Mouse (Mus musculus): Measurements from ENCODE around the gene Phc1.

The Phc1 gene

DNA sequence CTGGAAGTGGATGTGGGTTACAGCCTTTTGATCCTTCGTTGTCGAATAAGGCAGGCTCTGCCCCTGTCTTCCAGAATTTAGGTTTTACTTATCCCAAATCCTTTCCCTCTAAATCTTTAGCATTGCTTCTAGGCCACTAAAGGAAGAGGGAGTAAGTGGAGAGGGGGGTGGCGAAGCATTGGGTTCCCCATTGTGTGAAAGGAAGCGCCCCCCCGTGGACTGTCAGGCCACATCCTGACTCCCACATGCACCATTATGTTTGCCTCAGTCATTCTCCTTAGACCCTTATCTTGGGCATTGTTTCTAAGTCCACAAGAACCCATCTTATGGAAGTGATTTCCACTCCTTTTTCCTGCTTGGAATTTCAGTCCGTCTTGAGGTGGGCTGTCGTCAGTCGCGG is 45.1 kb downstream of the Phc1 start:
- no peak for DNase-seq (ENCODE audit: low spot score in 2 of 2)

DNA sequence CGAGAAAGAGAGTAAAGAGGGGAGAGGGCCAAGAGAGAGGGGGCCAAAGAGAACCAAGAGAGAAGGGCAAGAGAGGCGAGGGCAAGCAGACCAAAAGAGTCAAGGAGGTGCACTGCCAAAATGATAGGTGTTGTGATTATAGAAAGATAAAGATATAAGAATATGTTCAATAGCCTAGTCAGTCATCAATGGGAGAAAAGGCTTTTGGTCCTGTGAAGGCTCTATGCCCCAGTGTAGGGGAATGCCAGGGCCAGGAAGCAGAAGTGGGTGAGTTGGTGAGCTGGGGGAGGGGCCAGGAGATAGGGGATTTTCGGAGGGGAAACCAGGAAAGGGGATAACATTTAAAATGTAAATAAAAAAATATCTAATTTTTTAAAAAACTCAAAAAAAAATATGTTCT is 46.1 kb downstream of the Phc1 start:
- no peak for DNase-seq (ENCODE audit: low spot score in 2 of 2)

DNA sequence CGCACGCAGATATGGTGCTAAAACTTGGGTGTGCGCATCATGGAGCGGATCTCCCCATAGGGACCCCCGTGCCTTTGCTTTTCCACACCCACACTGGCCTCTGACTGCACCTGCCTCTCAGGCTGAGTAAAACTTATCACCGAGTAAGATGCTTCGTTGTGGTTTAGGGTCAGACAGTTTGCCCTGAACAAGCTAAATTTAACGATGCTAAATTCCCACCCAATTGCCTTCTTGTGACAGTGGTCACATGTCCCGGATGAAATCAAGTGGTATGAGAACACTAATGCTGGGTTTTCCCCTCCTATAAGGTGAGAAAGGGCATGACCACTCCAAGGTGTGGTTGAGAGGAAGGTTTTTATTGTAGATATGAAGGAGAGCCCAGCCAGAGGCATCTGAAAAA is 46.6 kb downstream of the Phc1 start:
- no peak for DNase-seq (ENCODE audit: low spot score in 2 of 2)

DNA sequence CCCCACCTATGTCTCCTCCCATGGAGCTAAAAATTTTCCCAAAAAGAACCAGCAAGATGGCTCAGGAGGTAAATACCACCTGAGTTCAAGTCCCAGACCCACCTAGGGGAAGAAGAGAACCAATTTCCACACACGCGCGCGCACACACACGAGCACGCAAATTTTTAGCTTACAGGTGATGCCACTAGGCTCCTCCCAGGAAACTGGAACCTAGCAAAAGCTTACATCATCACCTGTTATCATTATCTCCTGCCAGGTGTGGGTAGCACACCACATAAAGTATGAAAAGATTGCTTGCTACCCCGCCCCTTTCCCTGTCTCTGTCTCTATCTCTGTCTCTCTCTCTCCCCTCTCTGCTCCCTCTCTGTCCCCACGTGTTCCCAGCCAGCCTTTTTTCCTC is 47.2 kb downstream of the Phc1 start:
- no peak for DNase-seq (ENCODE audit: low spot score in 2 of 2)

DNA sequence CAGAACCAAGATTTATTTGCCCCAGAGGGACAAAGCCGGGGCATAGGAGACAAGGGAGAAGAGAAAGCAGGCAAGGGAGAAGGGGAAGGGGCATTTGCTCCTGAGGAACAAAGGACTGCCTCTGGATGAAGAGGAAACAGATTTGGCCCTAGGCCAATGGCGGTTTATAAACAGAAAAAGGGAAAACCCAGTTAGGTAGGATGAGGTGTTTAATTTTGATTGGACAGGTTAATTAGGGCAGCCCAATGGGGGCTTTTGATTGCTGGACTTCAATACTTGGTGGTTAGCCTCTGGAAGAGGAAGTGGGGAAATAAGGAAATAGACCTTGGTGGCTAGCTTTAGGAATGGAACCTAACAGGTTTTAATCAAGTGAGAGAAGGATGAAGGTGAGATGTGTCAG is 48.2 kb downstream of the Phc1 start:
- DNase-seq (ENCODE audit: low spot score in 2 of 2) = no peak

DNA sequence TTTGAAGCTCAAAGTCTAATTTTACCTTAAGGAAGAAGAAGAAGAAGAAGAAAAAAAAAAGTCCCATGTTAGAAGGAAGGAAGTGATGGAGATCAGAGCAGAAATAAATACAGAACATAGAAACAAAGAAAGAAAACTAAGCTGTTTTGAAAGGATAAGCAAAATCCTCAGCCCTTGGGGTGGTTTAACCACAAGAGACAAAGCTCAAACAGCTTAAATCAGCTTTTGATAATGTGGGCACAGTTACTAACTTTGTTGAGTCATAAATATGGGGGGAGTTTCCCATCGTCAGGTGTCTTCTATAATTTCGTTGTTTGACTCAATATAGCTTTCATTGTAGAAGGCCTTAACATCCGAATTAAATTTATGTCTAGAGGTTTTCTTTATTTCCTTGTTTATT is 48.6 kb downstream of the Phc1 start:
- DNase-seq (ENCODE audit: low spot score in 2 of 2) = no peak

DNA sequence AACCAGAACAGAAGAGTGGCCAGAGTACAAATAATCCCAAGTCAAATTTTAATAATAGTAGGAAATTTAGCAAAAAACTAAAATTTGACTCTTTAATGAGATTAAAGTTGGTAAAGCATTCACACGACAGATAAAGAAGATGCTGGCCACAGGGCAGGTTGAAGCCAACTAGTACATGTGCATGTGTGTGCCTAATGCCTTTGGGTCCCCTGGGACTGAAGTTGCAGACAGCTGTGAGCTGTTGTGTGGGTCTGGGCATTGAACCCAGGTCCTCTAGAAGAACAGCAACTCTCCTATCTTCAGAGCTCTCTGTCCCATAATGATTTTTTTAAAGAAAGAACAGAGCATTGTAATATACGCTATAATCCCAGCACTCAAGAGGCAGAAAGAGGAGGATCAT is 49.1 kb downstream of the Phc1 start:
- DNase-seq (ENCODE audit: low spot score in 2 of 2) = no peak

DNA sequence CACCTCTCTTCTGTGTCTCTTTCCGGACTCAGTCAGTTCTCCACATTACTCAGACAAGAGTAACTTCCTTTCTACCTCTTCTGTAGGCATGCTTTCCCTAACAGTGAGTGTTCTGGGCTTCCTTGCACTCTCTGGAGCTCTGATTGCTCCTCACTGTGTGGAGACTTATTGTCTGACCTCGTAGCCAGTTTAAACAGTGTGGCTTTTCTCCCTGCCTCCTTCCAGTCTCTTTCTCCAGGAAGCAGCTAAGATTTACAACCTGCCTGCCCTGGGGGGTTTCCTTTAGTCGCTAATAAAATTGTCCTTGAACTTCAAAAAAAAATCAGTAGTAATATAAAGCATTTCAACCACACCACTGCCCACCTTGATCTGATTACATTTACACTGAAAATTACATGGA is 50.1 kb downstream of the Phc1 start:
- DNase-seq (ENCODE audit: low spot score in 2 of 2) = no peak

DNA sequence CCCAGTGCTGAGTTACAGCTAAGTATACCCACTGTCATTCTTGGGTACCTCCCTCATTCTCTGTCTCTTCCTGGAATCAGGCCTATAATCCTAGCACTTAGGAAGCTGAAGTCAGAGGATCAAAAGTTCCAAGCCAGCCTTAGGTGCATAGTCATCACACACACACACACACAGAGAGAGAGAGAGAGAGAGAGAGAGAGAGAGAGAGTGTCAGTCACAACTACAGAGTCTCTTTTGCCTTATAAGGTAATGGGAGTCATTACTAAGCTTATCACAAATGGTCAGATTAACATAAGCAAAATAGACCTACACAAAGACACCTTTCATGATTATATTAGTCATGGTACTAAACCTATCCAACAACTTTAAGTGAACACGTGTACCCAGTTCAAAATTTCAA is 51.0 kb downstream of the Phc1 start:
- no peak for DNase-seq (ENCODE audit: low spot score in 2 of 2)

DNA sequence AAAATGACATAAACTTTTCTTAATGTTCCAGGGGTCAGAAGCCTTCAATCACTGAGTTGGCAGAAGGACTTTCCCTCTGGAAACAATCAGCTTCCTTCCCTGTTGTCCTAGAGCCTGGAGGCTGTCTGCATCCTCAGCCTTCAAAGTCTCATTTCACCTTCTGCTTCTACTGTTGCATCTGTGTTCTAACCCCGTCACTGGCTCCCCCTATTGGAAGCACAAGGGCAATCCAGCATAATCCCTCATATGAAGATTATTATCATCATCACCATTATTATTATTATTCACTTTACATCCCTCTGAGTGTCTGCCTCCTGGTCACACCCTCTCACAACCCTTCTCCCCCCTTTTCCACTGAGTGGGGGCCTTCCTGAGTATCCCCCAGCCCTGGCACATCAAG is 52.1 kb downstream of the Phc1 start:
- DNase-seq (ENCODE audit: low spot score in 2 of 2) = no peak

DNA sequence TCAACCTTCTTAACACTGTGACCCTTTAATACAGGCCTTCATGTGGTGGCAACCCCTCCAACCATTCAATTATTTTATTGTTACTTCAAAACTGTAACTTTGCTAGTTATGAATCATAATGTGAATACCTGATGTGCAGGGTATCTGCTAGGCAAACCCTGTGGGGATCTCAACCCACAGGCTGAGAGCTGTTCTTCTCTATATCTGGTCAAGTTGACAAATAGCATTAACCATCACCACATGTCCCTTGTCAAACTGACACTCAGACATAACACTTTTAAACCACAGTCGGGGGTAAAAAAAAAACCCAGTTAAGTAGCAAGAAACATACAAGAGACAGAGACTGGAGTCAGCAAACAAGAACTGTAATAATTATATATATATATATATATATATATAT is 55.5 kb downstream of the Phc1 start:
- no peak for DNase-seq (ENCODE audit: low spot score in 2 of 2)

DNA sequence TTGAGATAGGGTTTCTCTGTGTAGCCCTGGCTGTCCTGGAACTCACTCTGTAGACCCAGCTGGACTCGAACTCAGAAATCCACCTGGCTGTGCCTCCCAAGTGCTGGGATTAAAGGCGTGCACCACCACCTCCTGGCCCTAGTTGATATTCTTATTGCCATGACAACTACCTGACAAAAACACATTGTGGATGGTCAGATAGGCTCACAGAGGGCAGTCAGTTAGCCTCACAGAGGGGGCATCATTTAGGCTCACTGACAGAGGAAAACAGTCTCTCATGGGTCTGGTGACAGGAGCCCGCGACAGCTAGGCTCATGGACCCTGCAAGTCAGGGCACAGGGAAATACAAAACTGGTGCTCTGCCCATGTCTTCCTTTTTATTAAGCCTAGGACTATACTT is 56.1 kb downstream of the Phc1 start:
- DNase-seq (ENCODE audit: low spot score in 2 of 2) = no peak

DNA sequence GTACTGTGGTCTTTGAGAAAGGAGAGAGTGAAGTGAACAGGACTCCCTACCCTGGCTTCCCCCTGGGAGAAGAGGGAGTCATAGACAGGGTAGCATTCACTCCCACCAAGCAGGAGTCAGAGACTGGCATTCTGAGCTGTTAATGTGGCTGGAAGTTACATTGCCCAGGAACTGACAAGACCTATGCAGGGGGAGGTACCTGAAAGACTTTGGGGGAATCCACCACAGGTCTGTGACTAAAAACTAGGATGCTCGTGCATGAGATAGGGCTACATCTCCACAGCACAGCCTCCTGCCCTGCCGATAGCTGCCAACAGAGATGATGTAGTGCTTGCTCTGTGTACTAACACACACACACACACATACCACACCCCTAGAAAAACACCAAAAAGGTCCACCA is 56.9 kb downstream of the Phc1 start:
- no peak for DNase-seq (ENCODE audit: low spot score in 2 of 2)

DNA sequence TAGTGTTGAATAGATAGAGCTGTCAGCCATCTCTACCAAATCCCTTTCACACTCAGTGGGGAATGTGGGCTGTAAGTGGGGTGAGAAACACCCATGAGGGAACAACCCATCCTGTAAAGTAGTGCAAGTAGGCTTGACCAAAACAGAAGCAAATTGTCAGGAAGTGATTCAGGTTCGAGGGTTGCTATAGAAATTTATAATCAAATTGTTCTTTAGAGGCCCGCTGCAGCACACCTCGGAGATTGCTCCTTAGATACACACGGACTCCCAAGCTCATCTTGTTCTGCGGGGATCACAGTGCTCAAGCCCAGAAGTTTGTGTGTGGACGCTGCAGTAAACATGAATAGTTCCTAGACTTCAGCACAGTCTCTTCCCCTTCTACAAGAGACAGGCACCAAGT is 57.6 kb downstream of the Phc1 start, which contains the start of gene Klrg1:
Gene Klrg1 (minus strand): TSS at position 101 of the 400 bp plus-strand sequence.
- no peak for DNase-seq (ENCODE audit: low spot score in 2 of 2)

DNA sequence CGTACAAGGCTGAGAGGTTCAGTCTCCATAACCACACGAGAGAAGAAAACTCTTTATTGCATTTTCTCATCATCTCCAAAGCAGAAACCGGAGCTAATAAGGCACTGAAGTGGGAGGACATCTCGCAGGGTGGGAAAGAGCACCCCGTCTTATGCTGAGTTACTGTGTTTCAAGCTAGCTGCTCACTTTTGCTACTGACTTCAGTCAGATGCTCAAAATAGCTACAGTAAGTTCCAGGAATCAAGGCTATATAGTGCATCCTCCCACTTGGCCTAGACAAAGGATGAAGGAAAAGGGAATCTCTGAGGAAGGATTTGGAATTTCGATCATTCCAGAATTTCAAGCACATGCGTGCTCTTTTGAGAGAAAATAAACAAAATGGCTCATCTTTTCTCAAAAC is 63.8 kb downstream of the Phc1 start:
- DNase-seq (ENCODE audit: low spot score in 2 of 2) = no peak

DNA sequence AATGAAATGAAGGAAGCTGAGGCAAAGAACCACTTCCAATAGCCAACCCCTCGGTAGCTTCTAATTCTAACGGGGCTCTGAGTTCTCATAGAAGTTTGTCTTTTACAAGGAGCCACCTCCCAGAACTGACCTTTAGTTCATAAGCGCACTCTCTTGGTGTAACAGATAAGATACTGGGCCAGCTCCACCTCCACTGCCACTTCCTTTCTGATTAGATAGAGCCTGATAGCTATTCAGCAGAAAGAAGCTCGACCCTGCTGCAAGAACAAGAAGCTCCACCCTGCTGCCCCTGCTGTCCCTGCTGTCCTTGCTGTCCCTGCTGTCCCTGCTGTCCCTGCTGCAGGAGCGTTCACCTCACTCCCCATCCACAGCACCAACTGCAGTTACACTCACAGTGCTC is 65.8 kb downstream of the Phc1 start:
- DNase-seq (ENCODE audit: low spot score in 2 of 2) = no peak

DNA sequence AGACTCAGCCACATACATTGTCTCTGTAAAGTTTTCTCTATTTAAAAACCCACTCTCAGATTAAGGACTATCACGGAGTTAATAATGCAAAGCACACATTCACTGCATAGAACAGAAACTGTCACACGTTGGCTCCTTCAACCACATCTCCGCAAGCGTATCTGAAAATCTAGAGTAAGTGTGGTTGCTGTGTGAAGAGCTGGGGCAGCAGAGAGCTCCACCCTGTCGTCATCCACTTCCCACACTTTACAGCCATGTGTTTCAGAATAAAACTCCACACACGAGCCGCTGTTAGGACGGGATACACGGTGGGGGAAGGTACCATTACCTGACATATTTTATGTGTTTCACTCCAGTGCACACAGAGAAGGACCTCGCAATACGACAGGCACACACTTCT is 70.2 kb downstream of the Phc1 start:
- DNase-seq (ENCODE audit: low spot score in 2 of 2) = no peak

DNA sequence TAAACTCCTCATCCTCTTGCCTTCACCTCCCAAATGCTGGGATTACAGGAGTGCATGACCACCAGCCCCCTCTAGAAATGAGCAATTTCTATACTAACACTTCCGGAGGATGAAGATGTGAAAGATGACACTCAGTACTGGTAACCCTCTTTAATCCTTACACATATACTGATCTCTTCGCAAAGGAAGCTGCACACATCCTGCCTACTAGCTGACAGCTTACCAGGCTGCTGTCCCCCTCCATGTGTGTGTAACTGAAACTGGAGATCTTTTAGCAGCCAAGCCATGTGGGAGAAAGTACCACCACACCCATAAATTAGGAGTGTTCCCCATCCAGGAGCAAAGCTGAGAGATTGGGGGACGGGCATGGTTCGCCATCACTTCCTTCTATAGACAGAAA is 71.2 kb downstream of the Phc1 start:
- DNase-seq (ENCODE audit: low spot score in 2 of 2) = no peak

DNA sequence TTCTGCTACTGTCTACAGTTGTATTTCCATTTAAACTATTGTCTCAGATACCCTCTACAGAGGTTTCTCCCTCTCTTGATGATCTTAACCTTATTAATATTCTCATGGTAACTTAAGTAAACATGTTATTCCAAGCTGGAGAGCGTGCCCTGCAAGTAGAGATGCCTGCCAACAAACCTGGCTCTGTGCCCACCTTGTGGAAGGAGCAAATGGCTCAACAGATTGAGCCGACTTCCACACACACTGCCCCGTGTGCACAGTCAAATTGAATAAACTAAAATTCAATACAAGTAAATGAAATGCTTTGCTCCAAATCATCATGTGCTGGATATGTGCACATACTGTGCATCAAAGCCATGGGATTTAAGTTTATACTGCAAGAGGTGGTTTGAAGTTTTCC is 71.8 kb downstream of the Phc1 start:
- peak; percentile 81 to 83 for DNase-seq (ENCODE audit: low spot score in 2 of 2)

All from right cerebral cortex, postnatal 10 days (tissue).